Mouse (Mus musculus) limb, embryonic 15.5 days (tissue): ENCODE measurements around the gene Dtx3. TPM values are rescaled to one million over a fixed set of nuclear protein-coding genes. Genes with fewer than 3 reads are reported as not detected.
"Not testable (repeated sequence)": the region's sequence is repeated elsewhere in the genome, so short reads cannot be mapped to it uniquely, and the experiment has no call there.

Experiments used
- ATAC-seq: fragments of 200-750 bp; cut with Nextera tagmentation; 2 replicates; pipeline ENCODE4 v1.8.0; 2017; ENCODE audit warnings: low read depth, moderate TSS enrichment; ENCODE audit not compliant: insufficient number of reproducible peaks, low FRiP score, low TSS enrichment
- H3K27ac ChIP-seq: fragments of 300-500 bp; sonication (generic); 2 replicates; pipeline ENCODE4 v1.5.1; 2015; ENCODE audit warnings: moderate library complexity, mild to moderate bottlenecking, inconsistent platforms
- H3K27me3 ChIP-seq: fragments of 300-500 bp; sonication (generic); 2 replicates; pipeline ENCODE4 v1.6.1; 2015; ENCODE audit warnings: inconsistent platforms
- H3K36me3 ChIP-seq: fragments of 300-500 bp; sonication (generic); 2 replicates; pipeline ENCODE4 v1.6.1; 2015; ENCODE audit warnings: inconsistent platforms
- H3K4me1 ChIP-seq: fragments of 300-500 bp; sonication (generic); 2 replicates; pipeline ENCODE4 v1.6.1; 2015; ENCODE audit warnings: inconsistent platforms
- H3K4me2 ChIP-seq: fragments of 300-500 bp; sonication (generic); 2 replicates; pipeline ENCODE4 v1.6.1; 2015; ENCODE audit warnings: mild to moderate bottlenecking, inconsistent platforms
- H3K4me3 ChIP-seq: fragments of 300-500 bp; sonication (generic); 2 replicates; pipeline ENCODE4 v1.5.1; 2015; ENCODE audit warnings: mild to moderate bottlenecking, inconsistent platforms
- H3K9ac ChIP-seq: fragments of 300-500 bp; sonication (generic); 2 replicates; pipeline ENCODE4 v1.6.1; 2015; ENCODE audit warnings: inconsistent platforms
- H3K9me3 ChIP-seq: fragments of 300-500 bp; sonication (generic); 2 replicates; pipeline ENCODE4 v1.6.1; 2016; ENCODE audit warnings: inconsistent platforms
- WGBS: fragments of 180-500 bp; shearing (Covaris S2); methylation state at CpG from one replicate; pipeline ENCODE4 v1.1.7; 2015; 5-methylcytosine and 5-hydroxymethylcytosine counted together
- polyA plus RNA-seq: library from polyadenylated mRNA; unstranded; fragments of >200 nt; fragmentation: Nextera tagmentation; extraction: Ambion mirVana; gene quantifications from 2 replicates; pipeline ENCODE4 v1.2.1, GENCODE M21; 2015

Dtx3 gene
- polyA plus RNA-seq, 1 experiment from 2014 or later = 140 TPM

- Histone ChIP-seq H3K4me3 (no peak overlapping the region), H3K4me1 (no peaks in the 10 kb centered on the region; the same call in 1 of the 2 replicates), H3K27me3 (no peaks in the 10 kb centered on the region), H3K4me2 (no peak overlapping the region), H3K9ac (no peak overlapping the region), H3K36me3 (peaks cover 85% of the 10 kb centered on the region), H3K9me3 (no peaks in the 10 kb centered on the region), H3K27ac (no peak overlapping the region)
- ATAC-seq = no peak
- 79% methylated on average over 3 of the region's 3 CpGs for WGBS
Observed at GRCm38 (mm10) chr10:127203106-127203505, 7.6 kb upstream of the Dtx3 start.

GRCm38 (mm10) chr10:127200279-127200678 lies 4.8 kb upstream of the Dtx3 start:
- H3K27ac ChIP-seq = no peak overlapping the region
- no peaks in the 10 kb centered on the region for H3K27me3 ChIP-seq
- no peaks in the 10 kb centered on the region for H3K9me3 ChIP-seq
- WGBS = 74% methylated on average over 8 of the region's 8 CpGs
- H3K9ac ChIP-seq = no peak overlapping the region
- ATAC-seq = no peak
- no peak overlapping the region for H3K4me2 ChIP-seq
- no peak overlapping the region for H3K4me3 ChIP-seq
- H3K36me3 ChIP-seq = peaks cover 70% of the 10 kb centered on the region
- peaks cover 16% of the 10 kb centered on the region for H3K4me1 ChIP-seq

- Histone ChIP-seq H3K4me3 (no peak overlapping the region), H3K27ac (no peak overlapping the region), H3K9me3 (no peaks in the 10 kb centered on the region), H3K27me3 (no peaks in the 10 kb centered on the region), H3K4me2 (no peak overlapping the region), H3K9ac (no peak overlapping the region), H3K36me3 (peaks cover 62% of the 10 kb centered on the region), H3K4me1 (peaks cover 21% of the 10 kb centered on the region)
- no peak for ATAC-seq
- WGBS = 81% methylated on average over 11 of the region's 11 CpGs
Observed at GRCm38 (mm10) chr10:127199474-127199873, 3.9 kb upstream of the Dtx3 start.

- peaks cover 25% of the 10 kb centered on the region for H3K4me1 ChIP-seq
- no peaks in the 10 kb centered on the region for H3K27me3 ChIP-seq
- H3K9ac ChIP-seq = no peak overlapping the region
- peaks cover 58% of the 10 kb centered on the region for H3K36me3 ChIP-seq
- no peak overlapping the region for H3K4me3 ChIP-seq
- H3K27ac ChIP-seq = no peak overlapping the region
- no peak for ATAC-seq
- H3K4me2 ChIP-seq = no peak overlapping the region
- WGBS = 72% methylated on average over 5 of the region's 5 CpGs
- H3K9me3 ChIP-seq = no peaks in the 10 kb centered on the region
Observed at GRCm38 (mm10) chr10:127199068-127199467, 3.5 kb upstream of the Dtx3 start.

- Histone ChIP-seq H3K27me3 (no peaks in the 10 kb centered on the region), H3K36me3 (peaks cover 53% of the 10 kb centered on the region), H3K9ac (no peak overlapping the region), H3K4me2 (no peak overlapping the region), H3K27ac (no peak overlapping the region), H3K4me3 (no peak overlapping the region), H3K9me3 (no peaks in the 10 kb centered on the region), H3K4me1 (peaks cover 25% of the 10 kb centered on the region)
- 60% methylated on average over 2 of the region's 2 CpGs for WGBS
- ATAC-seq = no peak
Observed at GRCm38 (mm10) chr10:127198492-127198891, 3.0 kb upstream of the Dtx3 start.

GRCm38 (mm10) chr10:127197505-127198110 lies 2.1 kb upstream of the Dtx3 start:
- H3K9me3 ChIP-seq = no peaks in the 10 kb centered on the region
- peak overlapping the region; percentile 97 for H3K27ac ChIP-seq
- no peak overlapping the region for H3K4me2 ChIP-seq
- H3K9ac ChIP-seq = no peak overlapping the region
- H3K27me3 ChIP-seq = no peaks in the 10 kb centered on the region
- H3K36me3 ChIP-seq = peaks cover 49% of the 10 kb centered on the region
- peaks cover 33% of the 10 kb centered on the region for H3K4me1 ChIP-seq
- WGBS = 87% methylated on average over 11 of the region's 11 CpGs
- H3K4me3 ChIP-seq = no peak overlapping the region
- ATAC-seq = no peak

- Histone ChIP-seq H3K9ac (no peak overlapping the region), H3K9me3 (no peaks in the 10 kb centered on the region), H3K27me3 (no peaks in the 10 kb centered on the region), H3K4me1 (peaks cover 36% of the 10 kb centered on the region), H3K4me2 (no peak overlapping the region), H3K27ac (peak overlapping the region; percentile 97), H3K4me3 (no peak overlapping the region), H3K36me3 (peaks cover 49% of the 10 kb centered on the region)
- WGBS = 85% methylated on average over 8 of the region's 8 CpGs
- no peak for ATAC-seq
Observed at GRCm38 (mm10) chr10:127197104-127197503, 1.6 kb upstream of the Dtx3 start.

GRCm38 (mm10) chr10:127196392-127196791 lies 864 bp upstream of the Dtx3 start:
- Histone ChIP-seq H3K9ac (peak overlapping the region; percentile 86; the same call in 1 of the 2 replicates), H3K4me2 (peak overlapping the region; percentile 69), H3K4me3 (peak overlapping the region; percentile 95), H3K27ac (peak overlapping the region; percentile 97), H3K36me3 (peaks cover 45% of the 10 kb centered on the region), H3K27me3 (no peaks in the 10 kb centered on the region), H3K9me3 (no peaks in the 10 kb centered on the region), H3K4me1 (peaks cover 36% of the 10 kb centered on the region)
- peak; percentile 84 for ATAC-seq
- WGBS = 2% methylated on average over 5 of the region's 5 CpGs

GRCm38 (mm10) chr10:127194428-127195327 lies 850 bp downstream of the Dtx3 start:
- peak overlapping the region; percentile 97 for H3K27ac ChIP-seq
- peaks cover 38% of the 10 kb centered on the region for H3K36me3 ChIP-seq
- H3K9ac ChIP-seq = peak overlapping the region; percentile 86
- peaks cover 53% of the 10 kb centered on the region for H3K4me1 ChIP-seq
- ATAC-seq = no peak
- no peaks in the 10 kb centered on the region for H3K9me3 ChIP-seq
- 10% methylated on average over 22 of the region's 22 CpGs for WGBS
- H3K4me3 ChIP-seq = peak overlapping the region; percentile 95
- H3K4me2 ChIP-seq = peak overlapping the region; percentile 69
- H3K27me3 ChIP-seq = no peaks in the 10 kb centered on the region

- Histone ChIP-seq H3K9ac (no peak overlapping the region), H3K27me3 (no peaks in the 10 kb centered on the region), H3K9me3 (no peaks in the 10 kb centered on the region), H3K36me3 (peaks cover 21% of the 10 kb centered on the region), H3K4me2 (no peak overlapping the region), H3K27ac (no peak overlapping the region), H3K4me3 (no peak overlapping the region), H3K4me1 (peaks cover 57% of the 10 kb centered on the region)
- ATAC-seq = no peak
- 69% methylated on average over 9 of the region's 9 CpGs for WGBS
Observed at GRCm38 (mm10) chr10:127193011-127193410, 2.5 kb downstream of the Dtx3 start.

GRCm38 (mm10) chr10:127192057-127192328 lies 3.5 kb downstream of the Dtx3 start:
- H3K27me3 ChIP-seq, H3K4me2 ChIP-seq, ATAC-seq, H3K27ac ChIP-seq, H3K9ac ChIP-seq, H3K9me3 ChIP-seq, H3K4me3 ChIP-seq: not testable (repeated sequence)
- H3K36me3 ChIP-seq = peaks cover 18% of the 10 kb centered on the region
- H3K4me1 ChIP-seq = peaks cover 57% of the 10 kb centered on the region
- 67% methylated on average over 1 of the region's 1 CpGs for WGBS
